Comparison of ENCODE assay signal across 16 mouse cellular contexts in the genomic region with DNA sequence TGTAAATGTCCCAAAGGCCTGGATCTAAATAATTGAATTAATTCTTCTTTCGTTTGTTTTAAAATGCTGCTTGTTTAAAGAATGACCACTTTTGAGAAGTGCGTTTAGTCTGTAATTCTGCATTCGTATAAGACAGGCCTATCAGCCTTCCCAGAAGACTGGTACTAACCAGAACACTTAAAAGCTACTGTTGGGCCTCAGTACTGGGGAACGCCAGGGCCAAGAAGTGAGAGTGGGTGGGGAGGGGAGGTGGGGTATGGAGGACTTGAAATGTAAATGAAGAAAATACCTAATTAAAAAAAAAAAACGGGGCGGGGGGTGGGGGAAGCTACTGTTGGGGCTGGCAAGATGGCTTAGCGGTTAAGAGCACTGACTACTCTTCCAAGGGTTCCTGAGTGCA.
"Had no signal": no experiment of that assay in that cellular context is flagged by ENCODE, and none has a peak within 500 bp of the region (broad histone marks: within the 10 kb centered on the region; RNA-seq: fewer than 3 reads in every experiment).

No protein-coding gene starts in this region.

- ATAC-seq: lung, postnatal 0 days; midbrain, embryonic 15.5 days had no signal

- H3K27ac ChIP-seq: lung, embryonic 15.5 days; macrophage; midbrain, embryonic 12.5 days; midbrain, embryonic 15.5 days; neural tube, embryonic 12.5 days; stomach, embryonic 15.5 days; stomach, postnatal 0 days had no signal

- H3K4me1 ChIP-seq: megakaryocyte, embryonic 14.5 days had no signal

- H3K9ac ChIP-seq: lung, embryonic 15.5 days; midbrain, embryonic 12.5 days; midbrain, embryonic 15.5 days; neural tube, embryonic 12.5 days; stomach, embryonic 15.5 days had no signal

- H3K27me3 ChIP-seq: lung, embryonic 15.5 days; megakaryocyte, embryonic 14.5 days; midbrain, embryonic 12.5 days; midbrain, embryonic 15.5 days; neural tube, embryonic 12.5 days; stomach, embryonic 15.5 days had no signal

- DNase-seq: lung, adult 2 months; lung, postnatal 14 days; lung, postnatal 36 days; right cerebral cortex, postnatal 14 days; thymus, adult 2 months; thymus, postnatal 25 days; thymus, postnatal 4 days had no signal

- H3K36me3 ChIP-seq: lung, embryonic 15.5 days; midbrain, embryonic 12.5 days; midbrain, embryonic 15.5 days; neural tube, embryonic 12.5 days; stomach, embryonic 15.5 days had no signal

- H3K4me2 ChIP-seq: lung, embryonic 15.5 days; midbrain, embryonic 12.5 days; midbrain, embryonic 15.5 days; neural tube, embryonic 12.5 days; stomach, embryonic 15.5 days had no signal

- H3K9me3 ChIP-seq: lung, embryonic 15.5 days; megakaryocyte, embryonic 14.5 days; midbrain, embryonic 15.5 days; neural tube, embryonic 12.5 days; stomach, embryonic 15.5 days had no signal

- H3K4me3 ChIP-seq: lung, embryonic 15.5 days; megakaryocyte, embryonic 14.5 days; midbrain, embryonic 12.5 days; midbrain, embryonic 15.5 days; neural tube, embryonic 12.5 days; stomach, embryonic 15.5 days had no signal
